Mouse (Mus musculus) left cerebral cortex, postnatal 25 days (tissue): ENCODE measurements around the gene Ube2o. TPM values are rescaled to one million over a fixed set of nuclear protein-coding genes. Genes with fewer than 3 reads are reported as not detected.
"Not testable (repeated sequence)": the region's sequence is repeated elsewhere in the genome, so short reads cannot be mapped to it uniquely, and the experiment has no call there.

Source experiments
- DNase-seq, 2 experiments: peaks; one replicate each; pipeline ENCODE4 v3.0.0; 2022; ENCODE audit warnings: low spot score in 2 of 2, mixed read lengths in 1 of 2
- intact Hi-C: fragments of 180-260 bp; cut with DNase I; formaldehyde crosslinking; loops from one replicate; pipeline ENCODE4 v1.15.1; 2025
- total RNA-seq, 2 experiments: library from RNA; stranded (reverse); gene quantifications; 2 replicates each; pipeline ENCODE4 v1.2.3; 2021

The Ube2o gene
- total RNA-seq, 2 experiments from 2014 or later, result 117 to 119 TPM

DNA sequence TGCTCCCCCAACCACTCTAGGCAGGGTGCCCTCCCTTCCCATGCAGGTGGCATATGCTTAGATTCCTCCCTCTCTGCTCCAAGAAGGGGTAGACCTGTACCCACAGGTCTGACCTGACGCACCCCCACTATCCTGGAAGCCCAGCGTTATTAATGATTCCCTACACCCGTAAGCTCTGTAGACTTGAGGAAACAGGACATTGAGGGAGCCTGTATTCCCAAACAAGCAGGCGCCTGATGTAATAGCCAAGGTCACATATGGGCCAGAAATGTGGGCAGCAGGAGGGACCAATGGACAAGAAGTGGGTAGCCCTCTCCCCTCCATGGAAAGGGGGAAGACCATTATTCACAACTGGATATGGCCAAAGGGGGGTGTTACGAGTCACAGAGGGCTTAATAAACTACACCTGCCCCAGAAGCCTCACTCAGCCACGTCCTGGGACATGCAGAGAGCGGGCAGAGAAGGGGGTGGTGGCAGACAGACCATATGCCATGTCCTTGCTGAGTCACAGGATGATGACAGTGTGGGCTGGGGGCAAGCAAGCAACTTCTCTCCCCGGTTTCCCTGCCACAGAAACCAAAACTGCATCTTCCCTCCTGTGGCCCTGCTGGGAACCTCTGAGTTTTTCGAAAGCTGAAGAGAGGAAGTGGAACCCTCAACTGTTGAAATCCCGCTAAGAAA, 35.3 kb upstream of the Ube2o start:
- DNase-seq, result no peak
- intact Hi-C loops, result no loop called here

DNA sequence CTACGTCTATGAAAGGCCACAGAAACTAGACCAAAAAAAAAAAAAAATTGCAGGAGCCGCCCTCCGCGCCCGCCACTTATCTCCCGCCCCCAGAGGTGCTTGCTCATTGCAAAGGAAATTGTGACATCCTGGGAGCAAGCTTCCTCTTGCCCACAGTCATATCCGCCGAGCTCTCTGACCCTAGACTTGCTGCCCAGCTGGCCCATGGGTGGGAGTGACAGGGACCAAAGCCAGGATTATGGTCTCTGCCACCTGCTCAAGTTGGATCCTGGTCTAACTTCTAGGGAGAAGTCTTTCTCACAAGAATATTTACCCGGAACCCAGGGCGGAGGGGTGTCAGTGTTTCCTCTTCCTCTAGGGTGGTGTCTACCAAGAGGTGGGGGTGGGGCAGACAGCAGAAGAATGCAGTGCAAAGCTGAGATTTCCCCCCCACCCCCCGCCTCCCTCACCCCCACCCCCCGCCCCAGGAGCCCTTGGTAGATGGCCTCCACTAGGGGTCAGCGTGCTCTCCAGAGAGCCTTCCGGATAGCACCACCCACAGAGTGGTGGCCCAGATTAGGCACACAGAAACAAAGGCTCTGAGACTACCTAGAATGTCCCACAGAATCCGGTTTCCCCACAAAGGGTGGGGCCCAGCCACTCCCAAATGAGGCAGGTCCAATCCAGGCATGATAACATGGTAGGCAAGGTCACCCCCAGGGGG, 34.6 kb upstream of the Ube2o start:
- no peak for DNase-seq
- intact Hi-C loops, result no loop called here

DNA sequence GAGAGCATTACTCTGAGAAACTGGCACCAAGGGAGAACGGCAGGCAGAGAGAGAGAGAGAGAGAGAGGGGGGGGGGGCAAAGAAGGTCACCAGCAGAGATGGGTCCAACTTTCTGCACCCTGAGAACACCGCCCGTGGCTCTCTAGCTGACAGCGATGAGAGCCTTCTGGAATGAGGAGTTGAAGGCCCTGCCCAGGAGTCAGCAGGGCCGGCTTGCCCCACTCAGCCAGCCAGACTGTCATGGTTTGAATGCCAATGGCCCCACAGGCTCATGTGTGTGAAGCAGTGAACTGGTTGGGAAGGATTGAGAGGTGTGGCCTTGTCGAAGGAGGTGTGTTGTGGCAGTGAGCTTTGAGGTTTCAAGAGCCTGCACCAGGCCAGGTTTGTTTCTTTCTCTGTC, 32.0 kb upstream of the Ube2o start:
- no peak for DNase-seq
- intact Hi-C loops, result no loop called here

DNA sequence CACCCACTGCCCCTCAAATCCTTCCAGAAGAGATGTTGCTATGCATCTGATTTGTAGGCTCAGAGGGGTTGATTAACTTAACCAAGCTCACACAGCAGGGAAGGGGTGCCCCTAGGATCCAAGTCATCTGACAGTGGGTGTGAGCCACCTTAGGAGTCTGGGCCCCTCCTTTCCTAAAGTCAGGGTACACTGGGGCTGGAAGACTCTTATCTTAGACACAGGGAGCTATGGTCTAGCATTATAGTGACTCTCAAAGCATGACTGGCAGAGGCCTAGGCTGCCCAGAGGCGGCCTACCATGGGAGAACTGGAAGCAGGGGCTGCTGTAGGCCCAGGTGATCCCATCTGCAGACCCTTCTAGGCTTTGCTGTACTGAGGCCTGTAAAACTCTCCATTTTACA, 31.3 kb upstream of the Ube2o start:
- DNase-seq, result no peak
- intact Hi-C loops, result no loop called here

DNA sequence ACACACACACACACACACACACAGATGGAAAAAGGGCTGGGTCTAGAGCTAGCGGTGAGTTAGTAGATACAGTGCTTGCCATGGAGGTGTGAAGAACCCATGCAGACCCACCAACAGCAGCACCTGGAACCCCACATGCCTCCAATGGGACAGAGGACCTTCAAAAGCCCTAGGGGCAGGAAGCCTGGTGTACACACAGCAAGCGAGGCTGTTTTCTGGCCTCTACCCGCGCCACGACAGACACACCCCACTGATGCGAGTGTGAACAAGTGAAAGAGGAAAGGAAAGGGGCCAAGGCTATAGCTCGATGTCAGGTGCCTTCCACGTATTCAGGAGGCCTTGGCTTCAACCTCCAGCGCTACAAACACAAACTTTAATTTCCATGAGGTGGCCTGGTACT, 30.6 kb upstream of the Ube2o start:
- intact Hi-C loops, result no loop called here
- DNase-seq, result no peak

DNA sequence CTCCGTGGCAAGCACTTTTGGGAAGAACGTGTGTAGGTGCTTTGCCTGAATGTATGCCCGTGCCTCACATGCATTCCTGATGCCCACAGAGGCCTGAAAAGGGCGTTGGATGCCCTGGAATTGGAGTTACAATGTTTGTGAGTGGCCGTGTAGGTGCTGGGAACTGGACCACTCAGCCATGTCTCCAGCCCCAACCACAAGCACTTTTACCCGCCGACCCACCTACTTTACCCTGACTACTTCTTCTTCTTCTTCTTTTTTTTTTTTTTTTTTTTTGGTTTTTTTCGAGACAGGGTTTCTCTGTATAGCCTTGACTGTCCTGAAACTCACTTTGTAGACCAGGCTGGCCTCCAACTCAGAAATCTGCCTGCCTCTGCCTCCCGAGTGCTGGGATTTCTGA, 29.9 kb upstream of the Ube2o start:
- intact Hi-C loops, DNase-seq: not testable (repeated sequence)

DNA sequence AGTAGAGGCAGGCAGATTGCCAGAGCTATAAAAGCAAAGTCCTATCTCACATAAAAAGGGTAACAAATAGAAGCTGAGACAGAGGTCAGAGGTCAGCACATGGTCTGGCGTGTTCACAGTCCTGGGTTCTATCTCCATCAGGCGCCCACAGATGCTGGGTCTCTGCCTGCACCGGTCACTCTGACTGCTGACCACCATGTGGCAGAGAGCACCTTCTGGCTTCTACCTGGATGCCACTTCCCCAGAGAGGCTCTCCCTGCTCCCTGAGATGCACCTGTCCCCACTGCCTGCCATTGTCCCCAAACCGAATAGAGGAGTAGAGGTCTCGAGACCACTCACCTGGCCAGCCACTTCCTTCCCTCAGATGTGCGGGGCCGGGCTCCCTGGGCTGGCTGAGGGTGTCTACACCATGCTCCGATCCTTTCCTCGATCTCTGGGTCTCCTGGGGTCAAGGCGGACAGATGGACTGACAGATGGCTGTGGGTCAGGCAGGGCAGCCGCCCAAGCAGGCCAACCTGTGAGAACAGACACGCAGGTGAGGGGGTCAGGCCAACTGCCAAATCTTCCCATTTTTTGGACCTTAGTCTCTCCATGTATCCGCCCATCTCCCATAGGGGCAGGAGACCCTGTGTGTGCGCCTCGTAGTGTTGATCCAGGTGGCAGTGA, 28.9 kb upstream of the Ube2o start:
- intact Hi-C loops, result no loop called here
- DNase-seq, result no peak

DNA sequence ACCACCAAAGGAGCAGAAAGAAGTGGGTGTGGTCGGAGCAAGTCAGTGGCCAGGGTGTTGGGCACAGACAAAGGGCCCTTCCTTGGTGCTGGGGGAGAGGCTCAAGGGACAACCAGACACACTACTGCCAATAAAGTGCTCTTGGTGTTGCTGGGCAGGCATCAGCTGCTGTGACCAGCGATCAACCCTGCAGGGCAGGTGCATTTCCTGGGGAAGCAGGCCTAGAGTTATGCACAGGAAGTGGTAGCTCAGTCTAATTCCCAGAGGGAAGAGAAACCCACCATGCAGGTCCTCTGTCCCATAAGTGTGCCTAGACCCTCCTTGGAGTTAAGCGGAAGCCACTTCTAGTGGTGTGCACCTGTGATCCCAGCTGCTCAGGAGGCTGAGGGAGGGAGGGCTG, 26.5 kb upstream of the Ube2o start:
- intact Hi-C loops, result no loop called here
- DNase-seq, result no peak

DNA sequence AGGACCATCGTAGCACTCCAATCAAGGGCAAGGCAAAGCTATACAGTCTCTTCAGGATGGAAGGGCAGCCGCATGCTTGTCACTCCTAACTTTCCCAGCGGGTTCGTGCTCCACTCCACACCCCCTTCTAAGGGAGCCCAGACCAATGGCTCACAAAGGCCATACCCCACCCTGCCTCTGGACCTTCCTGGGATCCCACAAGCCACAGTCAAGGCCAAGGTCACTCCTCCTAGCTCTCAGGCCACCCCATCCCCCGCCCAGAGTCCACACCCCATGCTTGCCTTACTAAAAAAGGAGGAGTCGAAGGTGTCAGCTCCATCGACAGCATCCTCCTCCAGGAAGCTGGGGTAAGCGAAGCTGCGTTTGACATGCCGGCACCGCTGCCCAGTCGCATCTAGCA, 22.9 kb upstream of the Ube2o start:
- intact Hi-C loops, result no loop called here
- no peak for DNase-seq

DNA sequence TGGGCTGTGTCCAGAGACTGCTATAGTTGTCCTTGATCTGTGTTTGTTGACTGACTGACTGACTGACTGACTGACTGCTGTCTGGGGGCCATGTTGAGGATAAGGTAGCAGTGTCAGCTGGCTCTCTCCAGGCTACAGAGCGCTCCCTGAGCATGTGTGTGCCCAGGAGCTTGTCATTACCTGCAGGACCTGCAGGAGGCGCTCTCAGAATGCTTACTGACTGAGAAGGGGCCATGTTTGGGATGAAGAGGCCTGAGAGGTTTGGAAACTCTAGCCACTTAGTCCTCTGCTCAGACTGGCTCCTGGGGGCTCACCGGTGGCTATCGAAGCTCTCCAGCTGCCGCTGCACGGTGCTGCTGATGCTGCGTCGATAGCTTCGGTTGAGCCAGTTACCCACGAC, 22.1 kb upstream of the Ube2o start:
- DNase-seq, result no peak
- intact Hi-C loops, result no loop called here

DNA sequence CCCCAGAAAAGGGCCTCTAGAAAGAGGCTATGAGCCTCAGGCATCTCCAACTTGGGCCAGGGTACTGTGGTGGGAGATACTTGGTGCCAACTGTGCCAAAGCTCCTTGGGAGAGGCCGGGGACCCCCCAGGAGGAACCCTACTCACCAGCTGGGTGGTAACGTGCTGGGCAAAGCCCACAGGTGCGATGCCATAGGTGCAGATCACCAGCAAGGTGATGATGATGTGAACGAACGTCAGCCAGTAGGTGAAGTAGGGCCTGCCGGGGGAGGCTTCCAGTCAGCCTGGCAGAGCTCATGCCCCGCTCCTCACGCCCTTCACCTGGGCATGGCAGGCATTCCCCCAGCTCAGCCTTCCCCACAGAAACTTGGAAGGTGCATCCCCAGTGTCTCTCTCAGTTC, 20.8 kb upstream of the Ube2o start:
- intact Hi-C loops, result no loop called here
- DNase-seq, result no peak

DNA sequence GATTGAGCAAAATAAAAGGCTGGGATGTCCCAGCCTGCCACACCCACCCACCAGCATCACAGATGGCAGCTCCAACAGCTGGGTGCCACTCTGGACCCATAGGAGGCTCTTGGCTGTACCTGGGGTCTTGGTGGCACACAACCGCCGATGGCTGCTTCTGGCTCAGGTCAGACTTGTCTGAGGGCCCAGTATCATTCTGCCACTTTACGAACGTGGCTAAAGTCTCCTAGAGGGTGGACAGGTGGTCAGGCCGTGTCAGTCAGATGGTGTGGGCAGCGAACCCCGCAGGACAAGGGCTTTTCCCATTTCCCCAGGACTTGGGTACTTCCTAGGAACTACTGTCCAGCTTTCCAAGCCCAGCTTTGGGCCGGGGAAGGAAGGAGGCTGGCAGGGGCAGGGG, 19.9 kb upstream of the Ube2o start:
- intact Hi-C loops, result no loop called here

DNA sequence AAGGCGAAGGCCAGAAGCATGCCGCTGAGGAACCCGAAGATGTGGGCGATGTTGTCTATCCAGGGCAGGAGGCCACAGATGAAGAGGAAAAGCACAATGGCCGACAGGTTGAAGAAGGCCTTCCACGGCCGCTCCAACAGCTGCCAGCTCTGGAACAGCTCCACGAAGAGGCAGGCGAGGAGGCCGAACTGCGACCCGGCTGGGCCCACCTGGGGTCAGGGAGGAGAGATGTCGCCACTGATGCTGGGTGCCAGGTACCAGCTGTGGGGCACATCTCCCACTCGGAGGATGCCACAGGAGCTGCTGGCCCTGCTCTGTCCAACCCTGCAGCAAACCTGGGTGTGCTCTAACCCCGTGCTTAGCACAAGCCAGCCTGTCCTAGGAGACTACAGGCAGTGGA, 18.0 kb upstream of the Ube2o start:
- DNase-seq, result no peak
- intact Hi-C loops, result no loop called here

More for the DNA sequence above, 19.9 kb upstream of the Ube2o start:
- DNase-seq, result no peak

DNA sequence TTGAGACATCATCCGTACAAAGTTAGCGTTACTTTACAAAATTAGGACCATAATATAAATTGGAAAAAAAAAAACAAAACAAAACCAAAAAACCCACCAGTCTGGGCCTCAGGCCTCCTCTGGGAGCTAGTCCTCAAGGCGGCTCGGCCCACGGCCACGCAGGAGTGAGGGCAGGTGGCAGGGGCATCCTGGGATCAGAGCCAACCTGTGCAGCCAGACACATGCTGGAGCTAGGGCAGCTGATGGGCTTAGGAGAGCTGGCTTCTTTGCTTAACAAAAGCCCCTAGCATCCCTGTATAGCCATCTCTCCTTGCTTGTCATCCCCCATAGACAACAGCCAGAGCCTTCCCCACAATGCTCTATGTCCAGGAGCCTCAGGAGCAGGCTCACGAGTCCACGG, 16.9 kb upstream of the Ube2o start:
- intact Hi-C loops, result no loop called here
- no peak for DNase-seq

DNA sequence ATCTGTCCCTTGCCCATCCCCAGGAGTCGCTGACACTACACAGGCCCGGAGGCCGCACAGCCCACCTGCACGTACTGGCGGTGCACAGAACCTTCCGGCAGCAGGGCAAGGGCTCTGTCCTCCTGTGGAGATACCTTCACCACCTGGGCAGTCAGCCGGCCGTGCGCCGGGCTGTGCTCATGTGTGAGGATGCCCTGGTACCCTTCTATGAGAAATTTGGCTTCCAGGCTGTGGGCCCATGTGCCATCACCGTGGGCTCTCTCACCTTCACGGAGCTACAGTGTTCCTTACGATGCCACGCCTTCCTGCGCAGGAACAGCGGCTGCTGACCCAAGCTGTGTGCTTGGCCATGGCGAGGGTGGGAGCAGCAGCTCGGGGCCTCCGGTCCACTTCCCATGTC, 15.5 kb upstream of the Ube2o start:
- intact Hi-C loops, result no loop called here
- no peak for DNase-seq

DNA sequence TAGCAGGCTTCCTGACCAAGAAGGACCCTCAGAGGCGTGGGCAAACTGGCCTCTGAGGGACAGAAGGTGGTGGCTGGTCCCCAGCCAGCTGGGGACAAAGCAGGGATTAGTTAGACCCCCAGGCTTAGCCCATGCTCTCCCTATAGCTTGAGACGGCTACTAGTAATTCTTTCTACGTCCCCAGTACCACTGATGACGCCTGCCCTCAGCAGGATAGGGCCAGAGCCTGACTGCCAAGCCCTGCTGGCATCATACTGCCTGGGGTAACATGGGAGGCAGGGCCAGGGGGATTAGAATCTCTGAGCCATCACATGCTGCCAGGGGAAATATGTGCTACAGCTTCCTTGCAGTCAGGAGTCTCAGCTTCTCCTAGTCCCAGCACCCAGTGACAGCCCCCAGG, 12.1 kb upstream of the Ube2o start:
- no peak for DNase-seq
- intact Hi-C loops, result no loop called here

DNA sequence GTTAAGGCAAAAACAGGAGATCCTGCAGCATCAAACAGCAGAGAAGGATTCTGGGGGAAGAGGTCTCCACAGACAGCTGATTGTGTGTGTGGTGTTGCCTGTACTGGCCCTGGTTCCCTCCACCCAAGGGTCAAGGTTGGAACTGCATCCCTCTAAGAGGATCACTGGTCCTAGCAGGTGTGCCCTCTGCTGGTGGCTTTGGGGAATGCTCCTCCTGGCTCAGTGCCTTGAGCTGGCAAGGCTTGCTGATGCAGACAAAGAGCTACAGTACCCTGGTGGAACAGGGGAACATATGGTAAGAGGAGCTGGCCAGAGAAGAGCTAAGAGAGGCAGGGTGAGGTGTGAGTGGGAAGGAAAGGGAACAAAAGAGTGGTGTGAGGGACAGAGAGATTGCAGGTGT, 11.2 kb upstream of the Ube2o start:
- intact Hi-C loops, result no loop called here
- peak; percentile 88 to 96 for DNase-seq

DNA sequence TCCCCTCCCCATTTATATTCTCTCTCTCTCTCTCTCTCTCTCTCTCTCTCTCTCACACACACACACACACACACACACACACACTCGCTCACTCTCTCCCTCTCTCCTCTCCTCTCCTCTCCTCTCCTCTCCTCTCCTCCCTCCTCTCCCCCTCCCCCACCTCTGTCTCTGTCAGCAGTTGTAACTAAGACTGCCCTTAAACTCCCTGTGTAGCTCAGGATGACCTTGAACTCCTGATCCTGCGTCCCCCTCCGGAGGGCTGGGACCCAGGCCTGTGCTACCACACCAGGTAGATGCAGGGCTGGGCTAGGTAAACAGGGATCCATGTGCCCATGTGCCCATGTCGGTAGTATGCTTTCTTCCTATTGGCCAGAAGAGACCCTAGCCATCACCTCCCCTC, 10.4 kb upstream of the Ube2o start:
- no peak for DNase-seq

DNA sequence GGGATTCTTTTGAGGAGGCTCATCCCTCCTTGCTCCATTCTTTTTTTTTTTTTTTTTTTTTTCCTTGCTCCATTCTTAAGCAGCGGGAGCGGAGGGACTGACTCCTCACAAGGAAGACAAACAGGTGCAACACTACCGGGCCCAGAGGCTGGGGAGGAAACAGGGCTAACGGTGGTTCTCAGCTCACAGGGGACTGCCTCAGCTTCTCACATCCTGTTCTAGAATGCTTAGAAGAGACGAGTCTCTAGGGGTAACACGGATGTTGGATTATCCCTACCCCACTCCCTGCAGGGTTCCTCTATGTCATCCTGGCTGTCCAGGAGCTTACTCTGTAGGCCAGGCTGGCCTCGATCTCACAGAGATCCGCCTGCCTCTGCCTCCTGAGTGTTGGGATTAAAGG, 8.3 kb upstream of the Ube2o start:
- intact Hi-C loops, result no loop called here
- DNase-seq, result no peak

More for the DNA sequence above, 10.4 kb upstream of the Ube2o start:
- intact Hi-C loops, result no loop called here

DNA sequence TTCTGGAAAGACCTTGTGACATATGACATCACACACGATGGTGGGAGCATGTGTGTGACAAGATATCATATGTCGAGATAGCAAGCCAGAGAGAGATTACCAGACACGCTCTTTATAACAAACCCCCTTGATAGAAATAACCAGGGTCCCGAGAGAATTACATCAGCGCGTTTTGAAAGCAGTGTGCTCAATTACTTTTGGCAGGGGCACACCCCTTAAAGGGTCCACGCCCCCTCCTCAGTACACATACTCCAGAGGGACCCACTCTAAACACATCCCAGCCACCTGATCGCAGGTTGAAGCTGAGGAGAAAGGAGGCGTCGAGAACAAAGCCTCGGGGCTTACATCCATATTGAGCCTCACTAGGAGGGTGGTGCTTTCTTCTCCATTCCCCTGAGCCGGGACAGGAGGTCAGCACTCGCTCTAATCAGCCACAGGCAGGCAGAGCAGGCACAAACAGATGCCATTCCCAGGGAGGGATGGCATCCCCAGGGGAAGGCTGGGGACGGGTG, 7.8 kb upstream of the Ube2o start:
- DNase-seq, result no peak
- intact Hi-C loops, result no loop called here
